Mouse (Mus musculus) brown adipose tissue, adult 24 weeks (tissue): ENCODE data around the gene Nkapl. TPM values are rescaled to one million over a fixed set of nuclear protein-coding genes. Genes with fewer than 3 reads are reported as not detected.
A peak's percentile ranks its signal among the peaks of the same experiment; 100 is the strongest.

Source experiments
- H3K27ac ChIP-seq: fragments of 200-500 bp; replicated peaks from 2 replicates; pipeline ENCODE4 v1.5.1; 2012; ENCODE audit warnings: low read depth, mild to moderate bottlenecking, low read length
- H3K4me1 ChIP-seq: fragments of 200-500 bp; 2 replicates; pipeline ENCODE4 v1.6.1; 2012; ENCODE audit warnings: low read length, mixed read lengths; ENCODE audit not compliant: control insufficient read depth, insufficient read depth, insufficient read length
- H3K4me3 ChIP-seq: fragments of 200-500 bp; 2 replicates; pipeline ENCODE4 v1.5.1; 2012; ENCODE audit warnings: low read depth, mild to moderate bottlenecking, low read length, moderate library complexity; ENCODE audit not compliant: insufficient read depth
- polyA plus RNA-seq: library from polyadenylated mRNA; stranded (reverse); fragments of >200 nt; gene quantifications from 2 replicates; pipeline ENCODE4 v1.2.4, GENCODE M21; 2012; ENCODE audit not compliant: missing spikeins, insufficient read depth, insufficient read length

Nkapl gene
- polyA plus RNA-seq, 1 experiment = 2.5 TPM

- H3K4me3 ChIP-seq = peak within 1 kb of the TSS; percentile 83
- H3K27ac ChIP-seq = peak within 1 kb of the TSS; percentile 96
- H3K4me1 ChIP-seq = peaks cover 13% of the 10 kb centered on the region; the same call in 1 of the 2 replicates
Measured at GRCm38 (mm10) chr13:21453449-21453848, 14.9 kb downstream of the Nkapl start, which contains the start of gene Zscan26. Zscan26 (minus strand) TSS chr13:21453730.

- peak overlapping the region; percentile 96 for H3K27ac ChIP-seq
- H3K4me1 ChIP-seq = peaks cover 13% of the 10 kb centered on the region; the same call in 1 of the 2 replicates
- peak overlapping the region; percentile 83 for H3K4me3 ChIP-seq
Measured at GRCm38 (mm10) chr13:21453042-21453441, 15.3 kb downstream of the Nkapl start.

- Histone ChIP-seq H3K27ac (no peak overlapping the region), H3K4me3 (no peak overlapping the region), H3K4me1 (peaks cover 13% of the 10 kb centered on the region; the same call in 1 of the 2 replicates)
Measured at GRCm38 (mm10) chr13:21447856-21448614, 20.3 kb downstream of the Nkapl start.

- Histone ChIP-seq H3K4me3 (no peak overlapping the region), H3K27ac (no peak overlapping the region), H3K4me1 (peaks cover 8% of the 10 kb centered on the region; the same call in 1 of the 2 replicates)
Measured at GRCm38 (mm10) chr13:21446796-21447195, 21.5 kb downstream of the Nkapl start.

GRCm38 (mm10) chr13:21441207-21441572 lies 27.1 kb downstream of the Nkapl start:
- Histone ChIP-seq H3K27ac (0 out of 2 replicates have a peak overlapping the region, but pooled peaks have one; percentile 10), H3K4me3 (peak overlapping the region; percentile 65), H3K4me1 (no peaks in the 10 kb centered on the region)

- Histone ChIP-seq H3K27ac (peak within 1 kb of the TSS; percentile 10; the same call in 1 of the 2 replicates), H3K4me3 (peak within 1 kb of the TSS; percentile 65), H3K4me1 (no peaks in the 10 kb centered on the region)
Measured at GRCm38 (mm10) chr13:21440503-21441206, 27.7 kb downstream of the Nkapl start, which contains the start of gene Pgbd1. Pgbd1 (minus strand) TSS chr13:21441058.

- no peak overlapping the region for H3K27ac ChIP-seq
- no peak overlapping the region for H3K4me3 ChIP-seq
- no peaks in the 10 kb centered on the region for H3K4me1 ChIP-seq
Measured at GRCm38 (mm10) chr13:21435476-21435875, 32.8 kb downstream of the Nkapl start.

- Histone ChIP-seq H3K4me3 (no peak overlapping the region), H3K27ac (no peak overlapping the region), H3K4me1 (no peaks in the 10 kb centered on the region)
Measured at GRCm38 (mm10) chr13:21427631-21428030, 40.7 kb downstream of the Nkapl start.

GRCm38 (mm10) chr13:21423301-21423700 lies 45.0 kb downstream of the Nkapl start:
- H3K4me3 ChIP-seq = no peak overlapping the region
- no peak overlapping the region for H3K27ac ChIP-seq
- H3K4me1 ChIP-seq = no peaks in the 10 kb centered on the region

- Histone ChIP-seq H3K27ac (no peak overlapping the region), H3K4me3 (no peak overlapping the region), H3K4me1 (no peaks in the 10 kb centered on the region)
Measured at GRCm38 (mm10) chr13:21418865-21419264, 49.4 kb downstream of the Nkapl start.

GRCm38 (mm10) chr13:21417298-21418010 lies 50.9 kb downstream of the Nkapl start:
- Histone ChIP-seq H3K27ac (no peak overlapping the region), H3K4me1 (no peaks in the 10 kb centered on the region), H3K4me3 (no peak overlapping the region)

Other genes starting within 250 kb of the Nkapl start
- not detected in 2 replicates for gene Gpx5, start 175.8 kb downstream of the Nkapl start, polyA plus RNA-seq
- gene Gpx6, start 156.4 kb downstream of the Nkapl start, polyA plus RNA-seq = not detected in 2 replicates
- gene Olfr1367, start 121.6 kb downstream of the Nkapl start, polyA plus RNA-seq = not detected in 2 replicates
- gene Zscan12, start 105.7 kb downstream of the Nkapl start, polyA plus RNA-seq = 2.5 and 3.3 TPM in 2 replicates
- gene Zkscan3, start 65.8 kb downstream of the Nkapl start, polyA plus RNA-seq = 22.9 and 36.8 TPM in 2 replicates
- gene Pgbd1, start 27.5 kb downstream of the Nkapl start, polyA plus RNA-seq = 0.42 TPM in 1 of 2 replicates, not detected in the other
- 16.1 and 18.3 TPM in 2 replicates for gene Zscan26, start 14.8 kb downstream of the Nkapl start, polyA plus RNA-seq
- gene Zkscan4, start 10.4 kb upstream of the Nkapl start, polyA plus RNA-seq = 1.7 and 2.2 TPM in 2 replicates
- gene Gm10065, start 10.9 kb upstream of the Nkapl start, polyA plus RNA-seq = not detected in 2 replicates
- gene AK157302, start 26.7 kb upstream of the Nkapl start, polyA plus RNA-seq = 1.6 TPM in 1 of 2 replicates, not detected in the other
- gene Gm11273, start 32.9 kb upstream of the Nkapl start, polyA plus RNA-seq = 124 and 176 TPM in 2 replicates
- 6.0 and 6.4 TPM in 2 replicates for gene Zkscan8, start 62.6 kb upstream of the Nkapl start, polyA plus RNA-seq
- gene Olfr1366, start 74.3 kb upstream of the Nkapl start, polyA plus RNA-seq = not detected in 2 replicates
- gene Olfr1535, start 91.4 kb upstream of the Nkapl start, polyA plus RNA-seq = not detected in 2 replicates
- not detected in 2 replicates for gene Olfr1364, start 113.2 kb upstream of the Nkapl start, polyA plus RNA-seq
- not detected in 2 replicates for gene Olfr1362, start 145.5 kb upstream of the Nkapl start, polyA plus RNA-seq
- not detected in 2 replicates for gene Olfr11, start 174.0 kb upstream of the Nkapl start, polyA plus RNA-seq
- gene Olfr1361, start 194.9 kb upstream of the Nkapl start, polyA plus RNA-seq = not detected in 2 replicates
- gene Olfr1360, start 208.9 kb upstream of the Nkapl start, polyA plus RNA-seq = not detected in 2 replicates
- gene Olfr1359, start 229.6 kb upstream of the Nkapl start, polyA plus RNA-seq = not detected in 2 replicates
- not detected in 2 replicates for gene Hist1h2bl, start 247.6 kb upstream of the Nkapl start, polyA plus RNA-seq
- gene Hist1h2ai, start 247.9 kb upstream of the Nkapl start, polyA plus RNA-seq = not detected in 2 replicates
- not detected in 2 replicates for gene Hist1h3h, start 249.2 kb upstream of the Nkapl start, polyA plus RNA-seq